Mouse (Mus musculus): ENCODE measurements at regions not wholly inside any gene's neighbourhood (a gene's known extent, or its start where the extent isn't known, plus 50 kb on each side); places are given as distances from the start of the nearest gene placed in this dataset.

GRCm38 (mm10) chr3:147444005-147444763 lies 592.0 kb downstream of the Ttll7 start:
- no peak for TF ChIP-seq CTCF (IDR thresholded peaks at IDR 0.05; ENCODE audit: borderline replicate concordance, insufficient read depth, low read length)
- TF ChIP-seq POLR2A (IDR thresholded peaks at IDR 0.05; ENCODE audit: low read depth, low read length), result no peak
